13 mouse cellular contexts compared by ENCODE assay signal in the genomic region with DNA sequence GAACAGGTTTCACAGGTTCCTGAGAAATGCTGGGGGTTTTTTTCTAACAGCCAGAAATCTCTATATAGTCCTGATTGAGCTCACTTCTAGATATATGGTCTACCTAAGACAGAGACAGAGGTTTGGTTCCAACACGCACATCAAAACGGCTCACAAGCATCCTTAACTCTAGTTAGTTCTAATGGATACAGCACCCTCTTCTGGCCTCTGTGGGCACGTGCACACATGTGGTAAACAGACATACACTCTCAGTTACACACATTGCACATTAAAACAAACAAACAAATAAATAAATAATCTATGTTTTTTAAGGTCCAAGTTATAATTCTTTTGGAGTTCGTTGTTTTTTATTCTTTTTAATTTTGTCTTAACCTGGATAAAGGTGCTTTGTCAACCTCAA. TPM values are rescaled to one million over a fixed set of nuclear protein-coding genes. Genes with fewer than 3 reads are reported as not detected.
DNase-seq lines count a peak whose midpoint lies in the region; ATAC-seq and TF ChIP-seq lines count a peak whose summit lies in the region.
"Had no signal": no experiment of that assay in that cellular context is flagged by ENCODE, and none has a peak within 500 bp of the region (broad histone marks: within the 10 kb centered on the region; RNA-seq: fewer than 3 reads in every experiment).

No protein-coding gene starts in this region.

- no peaks in the 10 kb centered on the region for H3K4me1 ChIP-seq in heart, postnatal 0 days (ENCODE audit: control insufficient read depth, insufficient read depth)
- no peaks in the 10 kb centered on the region for H3K4me1 ChIP-seq in midbrain, postnatal 0 days (ENCODE audit: insufficient read depth, low read length)
- H3K4me1 ChIP-seq in midbrain, embryonic 14.5 days (ENCODE audit: control insufficient read depth, insufficient read depth, low read length), result peaks cover under 1% of the 10 kb centered on the region; the same call in 1 of the 2 replicates
- H3K4me1 ChIP-seq in neural tube, embryonic 15.5 days, result peaks cover 2% of the 10 kb centered on the region; the same call in 1 of the 2 replicates

- H3K27ac ChIP-seq in heart, postnatal 0 days (ENCODE audit: low read depth), result no peak overlapping the region
- H3K27ac ChIP-seq in midbrain, postnatal 0 days (ENCODE audit: low read depth, low read length), result no peak overlapping the region
- no peak overlapping the region for H3K27ac ChIP-seq in midbrain, embryonic 14.5 days (replicated peaks; ENCODE audit: low read depth, low read length)
- H3K27ac ChIP-seq in neural tube, embryonic 15.5 days (replicated peaks), result no peak overlapping the region
- H3K27ac ChIP-seq: forebrain, embryonic 15.5 days; hindbrain, embryonic 14.5 days had no signal

- ATAC-seq in heart, postnatal 0 days (ENCODE audit: insufficient read depth, low read depth), result no peak
- no peak for ATAC-seq in midbrain, postnatal 0 days (ENCODE audit: low FRiP score)
- ATAC-seq in midbrain, embryonic 14.5 days (ENCODE audit: low FRiP score, low TSS enrichment), result no peak
- ATAC-seq in neural tube, embryonic 15.5 days (ENCODE audit: low FRiP score), result no peak
- ATAC-seq: forebrain, embryonic 15.5 days had no signal

- H3K4me3 ChIP-seq in heart, postnatal 0 days (ENCODE audit: low read depth, low read length), result no peak overlapping the region
- H3K4me3 ChIP-seq in midbrain, postnatal 0 days (ENCODE audit: low read depth, low read length), result no peak overlapping the region
- H3K4me3 ChIP-seq in midbrain, embryonic 14.5 days (replicated peaks; ENCODE audit: low read depth, low read length), result no peak overlapping the region
- no peak overlapping the region for H3K4me3 ChIP-seq in neural tube, embryonic 15.5 days (replicated peaks)
- H3K4me3 ChIP-seq: forebrain, embryonic 15.5 days had no signal

- H3K36me3 ChIP-seq in heart, postnatal 0 days (replicated peaks; ENCODE audit: control insufficient read depth, insufficient read depth, low read length), result no peaks in the 10 kb centered on the region
- no peaks in the 10 kb centered on the region for H3K36me3 ChIP-seq in midbrain, postnatal 0 days (ENCODE audit: insufficient read depth, low read length)
- H3K36me3 ChIP-seq in midbrain, embryonic 14.5 days (ENCODE audit: control insufficient read depth, insufficient read depth, low read length), result no peaks in the 10 kb centered on the region
- no peaks in the 10 kb centered on the region for H3K36me3 ChIP-seq in neural tube, embryonic 15.5 days
- H3K36me3 ChIP-seq: forebrain, embryonic 15.5 days had no signal

- no peak overlapping the region for H3K9ac ChIP-seq in heart, postnatal 0 days (replicated peaks; ENCODE audit: low read depth, low read length)
- H3K9ac ChIP-seq in midbrain, postnatal 0 days (replicated peaks; ENCODE audit: low read length, poor library complexity, severe bottlenecking), result no peak overlapping the region
- no peak overlapping the region for H3K9ac ChIP-seq in midbrain, embryonic 14.5 days (replicated peaks; ENCODE audit: low read length)
- no peak overlapping the region for H3K9ac ChIP-seq in neural tube, embryonic 15.5 days (replicated peaks)
- H3K9ac ChIP-seq: forebrain, embryonic 15.5 days; hindbrain, embryonic 14.5 days had no signal

- no peak overlapping the region for H3K4me2 ChIP-seq in heart, postnatal 0 days (ENCODE audit: low read depth, low read length)
- no peak overlapping the region for H3K4me2 ChIP-seq in midbrain, postnatal 0 days (ENCODE audit: low read depth, low read length, poor library complexity, severe bottlenecking)
- no peak overlapping the region for H3K4me2 ChIP-seq in midbrain, embryonic 14.5 days (ENCODE audit: low read length)
- no peak overlapping the region for H3K4me2 ChIP-seq in neural tube, embryonic 15.5 days
- H3K4me2 ChIP-seq: forebrain, embryonic 15.5 days; hindbrain, embryonic 14.5 days had no signal

- WGBS in heart, postnatal 0 days, result 59% methylated on average over 4 of the region's 4 CpGs
- 61% methylated on average over 4 of the region's 4 CpGs for WGBS in midbrain, postnatal 0 days
- WGBS in midbrain, embryonic 14.5 days, result 67% methylated on average over 4 of the region's 4 CpGs
- WGBS in neural tube, embryonic 15.5 days, result 72% methylated on average over 4 of the region's 4 CpGs

- H3K9me3 ChIP-seq in heart, postnatal 0 days (replicated peaks; ENCODE audit: control insufficient read depth, low read length), result no peaks in the 10 kb centered on the region
- H3K9me3 ChIP-seq in midbrain, postnatal 0 days (ENCODE audit: low read length), result no peaks in the 10 kb centered on the region
- no peaks in the 10 kb centered on the region for H3K9me3 ChIP-seq in midbrain, embryonic 14.5 days (ENCODE audit: control insufficient read depth, low read length)
- H3K9me3 ChIP-seq in neural tube, embryonic 15.5 days (replicated peaks), result no peaks in the 10 kb centered on the region
- H3K9me3 ChIP-seq: forebrain, embryonic 15.5 days had no signal

- no peaks in the 10 kb centered on the region for H3K27me3 ChIP-seq in heart, postnatal 0 days (ENCODE audit: control insufficient read depth, insufficient read depth, low read length)
- H3K27me3 ChIP-seq in midbrain, postnatal 0 days (ENCODE audit: insufficient read depth, low read length), result no peaks in the 10 kb centered on the region
- no peaks in the 10 kb centered on the region for H3K27me3 ChIP-seq in midbrain, embryonic 14.5 days (ENCODE audit: control insufficient read depth, insufficient read depth, low read length)
- no peaks in the 10 kb centered on the region for H3K27me3 ChIP-seq in neural tube, embryonic 15.5 days (replicated peaks)
- H3K27me3 ChIP-seq: forebrain, embryonic 15.5 days had no signal

- peak; percentile 23 for TF ChIP-seq CTCF in heart, postnatal 0 days (IDR thresholded peaks at IDR 0.05; ENCODE audit: low read depth)
- TF ChIP-seq CTCF in midbrain, postnatal 0 days (IDR thresholded peaks at IDR 0.05), result peak; percentile 37

- TF ChIP-seq EP300 in heart, postnatal 0 days (IDR thresholded peaks at IDR 0.05; ENCODE audit: low read depth), result no peak

- DNase-seq in heart, postnatal 0 days (ENCODE audit: low spot score), result no peak
- no peak for DNase-seq in heart, postnatal 4 days
- DNase-seq in midbrain, postnatal 0 days (ENCODE audit: low spot score), result peak; percentile 8
- DNase-seq in midbrain, embryonic 14.5 days, result no peak
- peak; percentile 64 for DNase-seq in R1 (ENCODE audit: low read depth, low spot score)
- DNase-seq in yolk sac, embryonic 10.5 days (ENCODE audit: low spot score), result no peak
- DNase-seq: cerebellum, postnatal 25 days; gastrocnemius, postnatal 36 days; kidney, postnatal 10 days; lung, adult 2 months had no signal

RNA-seq across cellular contexts. Expression of gene Golga5, which starts 4.3 kb away (rescaled TPM):
- total RNA-seq in heart, postnatal 0 days (2014; rRNA removed; ENCODE audit: low replicate concordance), result 17.4 and 17.7 TPM in 2 replicates
- 23.5 and 24.0 TPM in 2 replicates for polyA plus RNA-seq in heart, postnatal 0 days (2015; fragmentation: Nextera tagmentation; extraction: Ambion mirVana)
- 10 to 100 TPM; 23.0 to 26.7 TPM for total RNA-seq in heart, postnatal 4 days (2021)
- total RNA-seq in midbrain, postnatal 0 days (2014; rRNA removed), result 20.8 and 26.0 TPM in 2 replicates
- 23.0 and 23.3 TPM in 2 replicates for polyA plus RNA-seq in midbrain, postnatal 0 days (2015; fragmentation: Nextera tagmentation; extraction: Ambion mirVana)
- 21.6 and 32.4 TPM in 2 replicates for polyA plus RNA-seq in midbrain, embryonic 14.5 days (2014; fragmentation: Nextera tagmentation; extraction: Ambion mirVana)
- 24.6 and 27.6 TPM in 2 replicates for polyA plus RNA-seq in neural tube, embryonic 15.5 days (2015; fragmentation: Nextera tagmentation; extraction: Ambion mirVana)

RNA-seq across cellular contexts. Expression of gene Lgmn, which starts 25.0 kb away (rescaled TPM):
- 97.7 and 118 TPM in 2 replicates for total RNA-seq in heart, postnatal 0 days (2014; rRNA removed; ENCODE audit: low replicate concordance)
- 94.0 and 96.0 TPM in 2 replicates for polyA plus RNA-seq in heart, postnatal 0 days (2015; fragmentation: Nextera tagmentation; extraction: Ambion mirVana)
- 10 to 100 TPM; 68.9 to 76.9 TPM for total RNA-seq in heart, postnatal 4 days (2021)
- 112 and 124 TPM in 2 replicates for total RNA-seq in midbrain, postnatal 0 days (2014; rRNA removed)
- 148 and 158 TPM in 2 replicates for polyA plus RNA-seq in midbrain, postnatal 0 days (2015; fragmentation: Nextera tagmentation; extraction: Ambion mirVana)
- 77.5 and 81.5 TPM in 2 replicates for polyA plus RNA-seq in midbrain, embryonic 14.5 days (2014; fragmentation: Nextera tagmentation; extraction: Ambion mirVana)
- polyA plus RNA-seq in neural tube, embryonic 15.5 days (2015; fragmentation: Nextera tagmentation; extraction: Ambion mirVana), result 117 and 123 TPM in 2 replicates

Comparison
In these comparisons a context has a peak if more than half of its experiments do, and no peak if none do; other contexts are left out.
1. DNase-seq: peak in midbrain, postnatal 0 days (single experiment) and R1 (single experiment); none in heart, postnatal 0 days (single experiment), heart, postnatal 4 days (single experiment), midbrain, embryonic 14.5 days (single experiment) and yolk sac, embryonic 10.5 days (single experiment).